ENCODE assay signal across 33 mouse cellular contexts in genomic region chr11:77411284-77411683, GRCm38 (mm10). TPM values are rescaled to one million over a fixed set of nuclear protein-coding genes. Genes with fewer than 3 reads are reported as not detected.
DNase-seq lines count a peak whose midpoint lies in the region; TF ChIP-seq lines count a peak whose summit lies in the region.
"Had no signal": no experiment of that assay in that cellular context is flagged by ENCODE, and none has a peak within 500 bp of the region (broad histone marks: within the 10 kb centered on the region; RNA-seq: fewer than 3 reads in every experiment).

No protein-coding gene starts in this region.

- H3K36me3 ChIP-seq in heart, embryonic 10.5 days, result peaks cover 15% of the 10 kb centered on the region
- H3K36me3 ChIP-seq in CH12.LX (replicated peaks in 1 of 2; ENCODE audit: control insufficient read depth in 1 of 2, insufficient read depth in 1 of 2, low read length in 1 of 2), result peaks cover 3 to 30% of the 10 kb centered on the region in 2 experiments
- H3K36me3 ChIP-seq in macrophage (ENCODE audit: inconsistent target), result no peaks in the 10 kb centered on the region
- H3K36me3 ChIP-seq: embryonic facial prominence, embryonic 15.5 days; intestine, embryonic 15.5 days had no signal

- dilution Hi-C loops in CH12.LX (cut with MboI; ENCODE audit: extremely low pct_ligation_motif_present, extremely low pct_unique_long_range_greater_than_20kb, low sequenced_read_pairs), result no loop called here

- TF ChIP-seq EP300 in CH12.LX (IDR thresholded peaks at IDR 0.05; ENCODE audit: low read length), result no peak

- TF ChIP-seq CTCF in CH12.LX (conservative IDR thresholded peaks at IDR 0.05 in 1 of 2, IDR thresholded peaks at IDR 0.05 in 1 of 2; ENCODE audit: low read depth in 2 of 2, low read length in 2 of 2), result no peak

- 0 out of 2 replicates have a peak, but pooled peaks cover 5% of the 10 kb centered on the region for H3K4me1 ChIP-seq in heart, embryonic 10.5 days
- H3K4me1 ChIP-seq in CH12.LX (ENCODE audit: control insufficient read depth in 1 of 2, insufficient read depth in 2 of 2), result peaks cover 0 to 20% of the 10 kb centered on the region in 2 experiments; a peak in 1 of 4 replicates
- H3K4me1 ChIP-seq: forebrain, embryonic 12.5 days; hindbrain, embryonic 12.5 days; intestine, embryonic 15.5 days; midbrain, embryonic 13.5 days; neural tube, embryonic 13.5 days had no signal

- intact Hi-C loops in heart, postnatal 10 days (cut with DNase I), result no loop called here
- intact Hi-C loops in left cerebral cortex, postnatal 10 days (cut with DNase I), result no loop called here

- no peaks in the 10 kb centered on the region for H3K79me2 ChIP-seq in CH12.LX (replicated peaks; ENCODE audit: control insufficient read depth, extremely low read depth, insufficient read depth, poor library complexity, severe bottlenecking)
- peaks cover 19% of the 10 kb centered on the region; the same call in 1 of the 2 replicates for H3K79me2 ChIP-seq in macrophage (ENCODE audit: inconsistent target)

- no peak overlapping the region for H3K4me3 ChIP-seq in heart, embryonic 10.5 days
- H3K4me3 ChIP-seq in CH12.LX (replicated peaks in 1 of 3; ENCODE audit: low read depth in 2 of 3, low read length in 2 of 3, poor library complexity in 1 of 3), result no peak overlapping the region
- H3K4me3 ChIP-seq in macrophage (ENCODE audit: inconsistent target), result no peak overlapping the region
- H3K4me3 ChIP-seq: embryonic facial prominence, embryonic 15.5 days; forebrain, embryonic 12.5 days; hindbrain, embryonic 12.5 days; intestine, embryonic 15.5 days; layer of hippocampus, adult 2 months; liver, embryonic 13.5 days; megakaryocyte, embryonic 14.5 days; midbrain, embryonic 13.5 days; neural tube, embryonic 13.5 days had no signal

- TF ChIP-seq POLR2A in CH12.LX (IDR thresholded peaks at IDR 0.05; ENCODE audit: low read depth, low read length), result no peak

- H3K9ac ChIP-seq in CH12.LX (ENCODE audit: insufficient read depth, low read depth), result no peak overlapping the region
- H3K9ac ChIP-seq: embryonic facial prominence, embryonic 15.5 days; forebrain, embryonic 12.5 days; hindbrain, embryonic 12.5 days; intestine, embryonic 15.5 days; liver, embryonic 13.5 days; midbrain, embryonic 13.5 days; neural tube, embryonic 13.5 days had no signal

- in situ Hi-C loops in CH12.LX (cut with MboI; ENCODE audit: low pct_ligation_motif_present, low pct_unique_long_range_greater_than_20kb, low sequenced_read_pairs), result no loop called here

- H3K4me2 ChIP-seq in CH12.LX (ENCODE audit: insufficient read depth, low read depth, poor library complexity, severe bottlenecking), result no peak overlapping the region
- H3K4me2 ChIP-seq: embryonic facial prominence, embryonic 15.5 days; forebrain, embryonic 12.5 days; heart, embryonic 11.5 days; hindbrain, embryonic 12.5 days; intestine, embryonic 15.5 days; liver, embryonic 13.5 days; midbrain, embryonic 13.5 days; neural tube, embryonic 13.5 days had no signal

- TF ChIP-seq RAD21 in CH12.LX (IDR thresholded peaks at IDR 0.05; ENCODE audit: low read depth, low read length), result no peak

- H3K27ac ChIP-seq in heart, embryonic 10.5 days, result 0 out of 2 replicates have a peak overlapping the region, but pooled peaks have one; percentile 6
- H3K27ac ChIP-seq in CH12.LX (ENCODE audit: insufficient read depth, low read depth), result no peak overlapping the region
- peak overlapping the region; percentile 80 for H3K27ac ChIP-seq in macrophage
- H3K27ac ChIP-seq: embryonic facial prominence, embryonic 15.5 days; forebrain, embryonic 12.5 days; hindbrain, embryonic 12.5 days; hindbrain, postnatal 0 days; intestine, embryonic 15.5 days; layer of hippocampus, adult 2 months; liver, embryonic 13.5 days; midbrain, embryonic 13.5 days; neural tube, embryonic 13.5 days; stomach, postnatal 0 days had no signal

- no peaks in the 10 kb centered on the region for H3K9me3 ChIP-seq in heart, embryonic 10.5 days
- no peaks in the 10 kb centered on the region for H3K9me3 ChIP-seq in CH12.LX (replicated peaks; ENCODE audit: low read length)
- H3K9me3 ChIP-seq: embryonic facial prominence, embryonic 15.5 days; forebrain, embryonic 12.5 days; hindbrain, embryonic 12.5 days; intestine, embryonic 15.5 days; liver, embryonic 13.5 days; megakaryocyte, embryonic 14.5 days; midbrain, embryonic 13.5 days; neural tube, embryonic 13.5 days had no signal

- peak; percentile 4 for DNase-seq in embryo, embryonic 11 days
- no peak for DNase-seq in embryo, embryonic 9.5 days (ENCODE audit: extremely low spot score)
- DNase-seq in heart, embryonic 10.5 days (ENCODE audit: low spot score), result no peak
- DNase-seq in heart, postnatal 10 days, result no peak
- DNase-seq in CH12.LX (ENCODE audit: extremely low read depth), result peak; percentile 16
- no peak for DNase-seq in left cerebral cortex, postnatal 10 days (ENCODE audit: extremely low spot score in 1 of 2, low spot score in 2 of 2)
- no peak for DNase-seq in Muller cell, postnatal 12 days (ENCODE audit: inconsistent ontology term)
- DNase-seq: adrenal gland, postnatal 36 days; cerebellum, adult 2 months; cerebellum, postnatal 14 days; gastrocnemius, postnatal 25 days; kidney, adult 2 months; kidney, postnatal 36 days; left cerebral cortex, postnatal 4 days; liver, embryonic 13.5 days; lung, adult 18-20 months; lung, postnatal 10 days; retina, postnatal 1 day; right cerebral cortex, postnatal 14 days; thymus, adult 18-20 months; thymus, postnatal 25 days had no signal

- H3K27me3 ChIP-seq in heart, embryonic 10.5 days (ENCODE audit: insufficient read depth, poor library complexity, severe bottlenecking), result no peaks in the 10 kb centered on the region
- no peaks in the 10 kb centered on the region for H3K27me3 ChIP-seq in CH12.LX (replicated peaks)
- H3K27me3 ChIP-seq: embryonic facial prominence, embryonic 15.5 days; forebrain, embryonic 12.5 days; hindbrain, embryonic 12.5 days; intestine, embryonic 15.5 days; liver, embryonic 13.5 days; megakaryocyte, embryonic 14.5 days; midbrain, embryonic 13.5 days; neural tube, embryonic 13.5 days had no signal

TF ChIP-seq in CH12.LX, 34 proteins besides CTCF, POLR2A, EP300 and RAD21:
- TF ChIP-seq GABPA (IDR thresholded peaks at IDR 0.05; ENCODE audit: insufficient replicate concordance, low read depth, low read length), result no peak
- no peak for TF ChIP-seq CHD1 (IDR thresholded peaks at IDR 0.05; ENCODE audit: low read depth, low read length)
- no peak for TF ChIP-seq IRF4 (IDR thresholded peaks at IDR 0.05; ENCODE audit: low read depth, low read length)
- no peak for TF ChIP-seq UBTF (IDR thresholded peaks at IDR 0.05; ENCODE audit: low read depth, low read length)
- no peak for TF ChIP-seq ZKSCAN1 (IDR thresholded peaks at IDR 0.05; ENCODE audit: borderline replicate concordance, low read depth, low read length)
- TF ChIP-seq TCF12 (IDR thresholded peaks at IDR 0.05; ENCODE audit: low read depth, low read length), result no peak
- no peak for TF ChIP-seq TBP (conservative IDR thresholded peaks at IDR 0.05; ENCODE audit: low read depth, low read length)
- TF ChIP-seq MAX (IDR thresholded peaks at IDR 0.05; ENCODE audit: low read length), result no peak
- no peak for TF ChIP-seq MXI1 (IDR thresholded peaks at IDR 0.05; ENCODE audit: low read depth, low read length)

RNA-seq across cellular contexts. Expression of gene Coro6, which starts 50.9 kb away (rescaled TPM):
- 15.9 and 24.4 TPM in 2 replicates for polyA plus RNA-seq in heart, embryonic 10.5 days (2016; fragmentation: Nextera tagmentation; extraction: Ambion mirVana)
- total RNA-seq in heart, postnatal 10 days (2021), result 100 to 1,000 TPM; 196 to 202 TPM
- 0.25 TPM in 1 of 2 replicates, not detected in the other for total RNA-seq in CH12.LX (2012; rRNA removed)
- not detected in 2 replicates for total RNA-seq in CH12.LX (2014; rRNA removed)
- 0.37 and 0.39 TPM in 2 replicates for polyA plus RNA-seq in CH12.LX (2012; ENCODE audit: insufficient read length, low read depth)
- under 1 TPM in 1 of 26 experiments, not detected in 25; 0.31 TPM for total RNA-seq in macrophage (2018; cell fraction: chromatin; rRNA removed)
- total RNA-seq in macrophage (2018; cell fraction: cytosol; rRNA removed), result under 1 TPM in 1 of 26 experiments, not detected in 25; 0.05 TPM
- total RNA-seq in macrophage (2018; cell fraction: nucleus; rRNA removed), result under 1 TPM in 1 of 26 experiments, not detected in 25; 0.94 TPM
- not detected in 3 replicates for polyA plus RNA-seq in macrophage (2018)
- 10 to 100 TPM; 18.4 to 21.1 TPM for total RNA-seq in left cerebral cortex, postnatal 10 days (2021)
- polyA plus RNA-seq: midbrain, embryonic 13.5 days had no signal

Comparison
In these comparisons a context has a peak if more than half of its experiments do, and no peak if none do; other contexts are left out.
1. DNase-seq: peak in embryo, embryonic 11 days (single experiment) and CH12.LX (single experiment); none in embryo, embryonic 9.5 days (single experiment), heart, embryonic 10.5 days (single experiment), heart, postnatal 10 days (0 of 2), left cerebral cortex, postnatal 10 days (0 of 2) and Muller cell, postnatal 12 days (single experiment).
2. RNA of gene Coro6, which starts 50.9 kb away (total RNA-seq): 196 to 202 TPM in heart, postnatal 10 days and 18.4 to 21.1 TPM in left cerebral cortex, postnatal 10 days; 0.25 TPM in CH12.LX; every median in the first group is over 10 times any median in the second.